Mouse (Mus musculus) testis, adult 2 months (tissue): ENCODE measurements around the gene Gm5678. TPM values are rescaled to one million over a fixed set of nuclear protein-coding genes. Genes with fewer than 3 reads are reported as not detected.
"Not testable (repeated sequence)": the region's sequence is repeated elsewhere in the genome, so short reads cannot be mapped to it uniquely, and the experiment has no call there.

ENCODE experiments used
- H3K27ac ChIP-seq: fragments of 200-500 bp; 2 replicates; pipeline ENCODE4 v1.5.1; 2012; ENCODE audit warnings: low read depth, low read length; ENCODE audit not compliant: control insufficient read depth, insufficient read depth
- H3K27me3 ChIP-seq: fragments of 200-500 bp; 2 replicates; pipeline ENCODE4 v1.6.1; 2012; ENCODE audit warnings: mild to moderate bottlenecking, low read length, moderate library complexity; ENCODE audit not compliant: control insufficient read depth, insufficient read depth
- H3K36me3 ChIP-seq: fragments of 200-500 bp; 2 replicates; pipeline ENCODE4 v1.6.1; 2012; ENCODE audit warnings: mild to moderate bottlenecking, low read length; ENCODE audit not compliant: control insufficient read depth, insufficient read depth
- H3K4me1 ChIP-seq: fragments of 200-500 bp; 2 replicates; pipeline ENCODE4 v1.6.1; 2012; ENCODE audit warnings: low read length; ENCODE audit not compliant: control insufficient read depth, insufficient read depth
- H3K4me3 ChIP-seq: fragments of 200-500 bp; 2 replicates; pipeline ENCODE4 v1.5.1; 2012; ENCODE audit warnings: low read depth, mild to moderate bottlenecking, low read length, moderate library complexity, mixed read lengths; ENCODE audit not compliant: control insufficient read depth
- CTCF ChIP-seq: fragments of 200-500 bp; IDR thresholded peaks from 2 replicates; pipeline ENCODE4 v1.5.1; 2012; ENCODE audit warnings: low read depth, mild to moderate bottlenecking, inconsistent platforms, low read length, moderate library complexity; ENCODE audit not compliant: control insufficient read depth, insufficient read depth, insufficient replicate concordance
- POLR2A ChIP-seq: fragments of 200-500 bp; IDR thresholded peaks from 2 replicates; pipeline ENCODE4 v1.6.1; 2012; ENCODE audit warnings: low read depth, mild to moderate bottlenecking, inconsistent platforms, low read length, moderate library complexity; ENCODE audit not compliant: control insufficient read depth
- polyA plus RNA-seq: library from polyadenylated mRNA; depleted of rRNA; stranded (reverse); fragments of >200 nt; gene quantifications from 2 replicates; pipeline ENCODE4 v1.2.3, GENCODE M21; 2012

Gm5678 gene
- polyA plus RNA-seq, 1 experiment = not detected

- Histone ChIP-seq H3K36me3 (no peaks in the 10 kb centered on the region), H3K4me3 (no peak overlapping the region), H3K27me3 (no peaks in the 10 kb centered on the region), H3K4me1 (peaks cover 13% of the 10 kb centered on the region), H3K27ac (no peak overlapping the region)
- TF ChIP-seq CTCF (no peak), POLR2A (no peak)
These were observed 19.2 kb upstream of the Gm5678 start for GRCm38 (mm10) chr16:93608731-93609130.

- Histone ChIP-seq H3K27ac (no peak overlapping the region), H3K36me3 (no peaks in the 10 kb centered on the region), H3K27me3 (no peaks in the 10 kb centered on the region), H3K4me3 (no peak overlapping the region), H3K4me1 (peaks cover 7% of the 10 kb centered on the region)
- TF ChIP-seq CTCF (no peak), POLR2A (no peak)
These were observed 18.1 kb upstream of the Gm5678 start for GRCm38 (mm10) chr16:93609796-93610195.

- Histone ChIP-seq H3K4me1 (peaks cover 7% of the 10 kb centered on the region), H3K27me3 (no peaks in the 10 kb centered on the region), H3K27ac (no peak overlapping the region), H3K36me3 (no peaks in the 10 kb centered on the region), H3K4me3 (no peak overlapping the region)
- TF ChIP-seq CTCF (no peak), POLR2A (no peak)
These were observed 16.9 kb upstream of the Gm5678 start for GRCm38 (mm10) chr16:93610961-93611360.

GRCm38 (mm10) chr16:93615118-93615870, 12.6 kb upstream of the Gm5678 start:
- TF ChIP-seq POLR2A (no peak), CTCF (peak; percentile 70; the same call in 1 of the 2 replicates)
- no peaks in the 10 kb centered on the region for H3K36me3 ChIP-seq
- H3K27ac ChIP-seq = no peak overlapping the region
- H3K4me1 ChIP-seq = no peaks in the 10 kb centered on the region
- H3K27me3 ChIP-seq = no peaks in the 10 kb centered on the region
- H3K4me3 ChIP-seq = no peak overlapping the region

GRCm38 (mm10) chr16:93623759-93624158, 4.1 kb upstream of the Gm5678 start:
- H3K27me3 ChIP-seq, H3K4me3 ChIP-seq, H3K4me1 ChIP-seq, H3K27ac ChIP-seq, H3K36me3 ChIP-seq: not testable (repeated sequence)

GRCm38 (mm10) chr16:93624671-93625070, 3.2 kb upstream of the Gm5678 start:
- Histone ChIP-seq H3K4me1 (peaks cover 3% of the 10 kb centered on the region; the same call in 1 of the 2 replicates), H3K27me3 (no peaks in the 10 kb centered on the region), H3K36me3 (no peaks in the 10 kb centered on the region), H3K4me3 (no peak overlapping the region), H3K27ac (no peak overlapping the region)
- TF ChIP-seq CTCF (no peak), POLR2A (no peak)

- Histone ChIP-seq H3K4me1 (peaks cover 3% of the 10 kb centered on the region; the same call in 1 of the 2 replicates), H3K27me3 (no peaks in the 10 kb centered on the region)
These were observed 1.2 kb upstream of the Gm5678 start for GRCm38 (mm10) chr16:93626745-93627144.

More at GRCm38 (mm10) chr16:93626745-93627144, 1.2 kb upstream of the Gm5678 start:
- Histone ChIP-seq H3K36me3 (no peaks in the 10 kb centered on the region), H3K4me3 (no peak overlapping the region), H3K27ac (no peak overlapping the region)
- TF ChIP-seq POLR2A (no peak), CTCF (peak; percentile 34; the same call in 1 of the 2 replicates)
